Mouse (Mus musculus): ENCODE measurements at regions not wholly inside any gene's neighbourhood (a gene's known extent, or its start where the extent isn't known, plus 50 kb on each side); places are given as distances from the start of the nearest gene placed in this dataset. TPM values are rescaled to one million over a fixed set of nuclear protein-coding genes. Genes with fewer than 3 reads are reported as not detected.

DNA sequence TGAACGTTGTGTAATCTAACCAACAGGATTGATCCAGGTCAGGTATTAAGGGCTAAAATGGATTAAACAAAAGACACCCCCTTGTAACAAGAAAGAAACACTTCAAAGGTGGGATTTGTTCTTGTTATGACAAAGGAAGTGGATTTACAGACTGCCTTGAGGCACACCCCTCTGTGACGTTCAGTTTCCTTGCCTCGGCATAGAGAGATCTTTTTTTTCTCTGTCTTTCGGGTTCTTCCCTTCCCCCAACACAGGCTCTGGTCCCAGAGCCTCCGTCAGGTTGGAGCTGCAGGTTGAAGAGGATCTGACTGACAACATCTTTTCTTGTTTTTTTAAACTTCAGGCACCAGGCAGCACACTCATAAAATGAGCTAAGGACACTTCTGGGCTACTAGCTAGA is 69.8 kb upstream of the Tmem260 start:
- ATAC-seq: no peak
- 28% methylated on average over 5 of the region's 5 CpGs for WGBS
- Histone ChIP-seq H3K4me1 (replicated peaks; ENCODE audit: control insufficient read depth, insufficient read depth, low read length) (no peaks in the 10 kb centered on the region), H3K36me3 (ENCODE audit: control insufficient read depth, insufficient read depth) (no peaks in the 10 kb centered on the region), H3K4me3 (ENCODE audit: low read depth, low read length) (no peak overlapping the region), H3K9ac (ENCODE audit: low read depth, low read length) (no peak overlapping the region), H3K27me3 (replicated peaks; ENCODE audit: control insufficient read depth, insufficient read depth, low read length) (no peaks in the 10 kb centered on the region), H3K4me2 (replicated peaks; ENCODE audit: low read depth) (no peak overlapping the region), H3K27ac (ENCODE audit: low read depth, low read length) (no peak overlapping the region), H3K9me3 (ENCODE audit: control insufficient read depth) (no peaks in the 10 kb centered on the region)
- no peak for TF ChIP-seq CTCF (IDR thresholded peaks at IDR 0.05; ENCODE audit: low read depth)

Small RNA genes lying in the stretch of these regions (microRNA-seq; reads per million reads assigned to microRNA genes)
- not detected for gene Gm23881

All from intestine, postnatal 0 days (tissue).